Mouse (Mus musculus) bone marrow macrophage, adult 2 months (primary cell): ENCODE measurements around the gene Ece1. TPM values are rescaled to one million over a fixed set of nuclear protein-coding genes. Genes with fewer than 3 reads are reported as not detected.

ENCODE experiments used
- H3K27ac ChIP-seq: 2 replicates; pipeline ENCODE4 v1.5.1; 2012; ENCODE audit warnings: low read depth, low read length; ENCODE audit not compliant: insufficient read depth
- H3K4me1 ChIP-seq: 2 replicates; pipeline ENCODE4 v1.6.1; 2012; ENCODE audit warnings: low read length; ENCODE audit not compliant: control insufficient read depth, insufficient read depth
- H3K4me3 ChIP-seq: 2 replicates; pipeline ENCODE4 v1.5.1; 2012; ENCODE audit warnings: mild to moderate bottlenecking, low read length, moderate library complexity; ENCODE audit not compliant: insufficient read depth
- CTCF ChIP-seq: IDR thresholded peaks from 2 replicates; pipeline ENCODE4 v1.5.1; 2012; ENCODE audit warnings: low read depth, mild to moderate bottlenecking, low read length, moderate library complexity
- POLR2A ChIP-seq: IDR thresholded peaks from 2 replicates; pipeline ENCODE4 v1.6.1; 2012; ENCODE audit warnings: mild to moderate bottlenecking, low read depth, low read length, borderline replicate concordance
- polyA plus RNA-seq: library from polyadenylated mRNA; stranded (reverse); fragments of >200 nt; gene quantifications from 2 replicates; pipeline ENCODE4 v1.2.4, GENCODE M21; 2012; ENCODE audit not compliant: missing spikeins, insufficient read depth, insufficient read length

The Ece1 gene
- polyA plus RNA-seq, 1 experiment, result 18.3 TPM

DNA sequence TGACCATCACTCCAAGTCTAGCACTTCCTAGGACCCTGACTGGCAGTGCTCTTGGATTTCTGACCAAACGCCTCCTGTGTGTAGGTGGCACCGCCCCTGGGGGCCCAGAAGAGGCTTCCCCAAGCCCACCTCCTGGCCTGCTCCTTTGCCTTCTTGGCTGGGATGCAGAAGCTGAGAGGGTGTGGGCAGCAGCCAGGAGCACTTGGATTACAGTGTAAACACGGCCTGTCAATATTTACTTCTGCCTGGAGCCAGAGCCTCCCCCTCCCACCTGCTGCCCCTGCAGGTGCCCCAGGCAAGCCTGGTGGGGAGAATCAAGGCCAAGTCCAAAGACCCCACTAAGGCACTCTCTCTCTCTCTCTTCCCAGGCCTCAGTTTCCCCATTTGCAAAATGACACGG lies 5.2 kb downstream of the Ece1 start:
- no peak for TF ChIP-seq POLR2A
- no peak for TF ChIP-seq CTCF
- Histone ChIP-seq H3K4me3 (no peak overlapping the region), H3K27ac (no peak overlapping the region), H3K4me1 (peaks cover 14% of the 10 kb centered on the region)

- no peak for TF ChIP-seq CTCF
- TF ChIP-seq POLR2A, result no peak
- peaks cover 14% of the 10 kb centered on the region for H3K4me1 ChIP-seq
- no peak overlapping the region for H3K27ac ChIP-seq
- no peak overlapping the region for H3K4me3 ChIP-seq
Measured at GRCm38 (mm10) chr4:137867675-137868257, 5.7 kb downstream of the Ece1 start.

- H3K27ac ChIP-seq, result no peak overlapping the region
- no peak for TF ChIP-seq POLR2A
- TF ChIP-seq CTCF, result no peak
- no peak overlapping the region for H3K4me3 ChIP-seq
- peaks cover 14% of the 10 kb centered on the region for H3K4me1 ChIP-seq
Measured at GRCm38 (mm10) chr4:137869667-137870274, 7.7 kb downstream of the Ece1 start.

- peaks cover 10% of the 10 kb centered on the region for H3K4me1 ChIP-seq
- H3K27ac ChIP-seq, result no peak overlapping the region
- peak; percentile 29; the same call in 1 of the 2 replicates for TF ChIP-seq CTCF
- TF ChIP-seq POLR2A, result no peak
- no peak overlapping the region for H3K4me3 ChIP-seq
Measured at GRCm38 (mm10) chr4:137870979-137871378, 8.9 kb downstream of the Ece1 start.

DNA sequence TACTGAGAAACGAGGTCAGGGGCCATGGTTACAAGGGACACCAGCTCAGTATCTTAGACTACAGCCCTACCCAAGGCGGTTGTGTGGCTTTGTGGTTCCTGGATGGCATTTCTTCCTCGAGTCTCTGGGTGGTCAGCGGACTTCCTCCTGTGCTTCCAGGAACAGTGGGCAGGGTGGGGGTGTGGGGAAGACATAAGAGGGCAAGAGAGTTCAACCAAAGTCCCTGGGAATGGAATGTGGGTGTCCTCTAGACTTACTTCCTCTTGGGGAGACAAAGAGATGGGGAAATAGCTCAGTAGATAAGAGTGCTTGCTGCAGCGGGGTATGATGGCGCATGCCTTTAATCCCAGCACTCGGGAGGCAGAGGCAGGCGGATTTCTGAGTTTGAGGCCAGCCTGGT lies 9.4 kb downstream of the Ece1 start:
- H3K27ac ChIP-seq, result no peak overlapping the region
- no peak overlapping the region for H3K4me3 ChIP-seq
- TF ChIP-seq POLR2A (no peak), CTCF (no peak)
- H3K4me1 ChIP-seq, result peaks cover 8% of the 10 kb centered on the region

DNA sequence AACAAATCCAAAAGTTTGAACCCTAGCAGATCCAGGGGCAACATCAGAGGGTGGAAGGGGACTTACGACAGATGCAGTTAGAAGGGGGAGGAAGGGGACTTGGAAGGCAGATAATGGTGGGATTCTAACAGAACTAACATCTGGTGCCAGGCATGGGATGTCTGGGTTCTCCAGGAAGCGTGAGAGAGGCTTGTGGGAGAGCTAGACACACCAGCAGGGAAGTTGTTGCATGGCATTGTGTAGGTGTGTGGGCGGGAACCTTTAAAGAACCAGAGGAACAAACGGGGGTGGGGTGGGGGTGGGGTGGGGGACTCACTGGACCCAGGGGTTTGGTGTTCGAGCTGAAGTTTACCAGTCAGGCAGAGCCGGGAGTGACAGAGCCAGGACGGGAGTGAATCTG lies 12.3 kb downstream of the Ece1 start:
- no peak overlapping the region for H3K4me3 ChIP-seq
- no peak overlapping the region for H3K27ac ChIP-seq
- peaks cover 30% of the 10 kb centered on the region for H3K4me1 ChIP-seq
- TF ChIP-seq CTCF, result no peak
- no peak for TF ChIP-seq POLR2A

GRCm38 (mm10) chr4:137874826-137875225 lies 12.8 kb downstream of the Ece1 start:
- no peak overlapping the region for H3K27ac ChIP-seq
- peaks cover 32% of the 10 kb centered on the region for H3K4me1 ChIP-seq
- H3K4me3 ChIP-seq, result no peak overlapping the region
- TF ChIP-seq CTCF, result no peak
- no peak for TF ChIP-seq POLR2A

DNA sequence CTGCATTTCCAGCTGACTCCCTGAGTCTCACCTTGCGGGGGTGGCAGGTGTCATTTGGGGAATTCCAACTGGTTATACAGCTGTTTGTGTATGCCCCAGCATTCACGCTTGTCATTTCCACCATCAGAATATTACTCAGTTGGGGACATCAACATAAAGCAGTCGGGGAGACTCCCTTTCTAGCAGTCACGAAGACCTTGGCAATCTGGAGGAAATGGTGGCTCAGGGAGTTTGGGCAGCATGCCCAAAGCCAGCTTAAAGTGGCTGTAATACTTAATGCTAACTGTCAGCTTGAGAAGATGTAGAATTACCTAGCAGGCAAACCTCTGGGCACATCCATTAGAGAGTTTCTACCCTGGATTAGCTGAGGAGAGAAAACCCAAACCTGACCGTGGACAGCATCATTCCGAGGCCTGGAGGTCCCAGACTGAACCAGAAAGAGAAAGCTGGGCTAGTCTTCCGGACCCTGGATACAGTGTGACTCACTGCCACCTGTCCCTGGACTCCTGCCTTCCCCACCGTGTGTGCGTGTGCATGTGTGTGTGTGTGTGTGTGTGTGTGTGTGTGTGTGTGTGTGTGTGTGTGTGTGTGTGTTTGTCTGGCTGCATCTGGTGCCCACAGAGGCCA lies 13.5 kb downstream of the Ece1 start:
- H3K4me3 ChIP-seq, result no peak overlapping the region
- no peak overlapping the region for H3K27ac ChIP-seq
- TF ChIP-seq CTCF (no peak), POLR2A (no peak)
- peaks cover 39% of the 10 kb centered on the region for H3K4me1 ChIP-seq

- Histone ChIP-seq H3K4me1 (peaks cover 35% of the 10 kb centered on the region), H3K27ac (no peak overlapping the region)
Measured at GRCm38 (mm10) chr4:137876834-137877233, 14.8 kb downstream of the Ece1 start.

GRCm38 (mm10) chr4:137877432-137877881 lies 15.4 kb downstream of the Ece1 start:
- peaks cover 34% of the 10 kb centered on the region for H3K4me1 ChIP-seq
- H3K4me3 ChIP-seq, result no peak overlapping the region
- H3K27ac ChIP-seq, result no peak overlapping the region
- TF ChIP-seq POLR2A, result no peak
- no peak for TF ChIP-seq CTCF

More at GRCm38 (mm10) chr4:137876834-137877233, 14.8 kb downstream of the Ece1 start:
- H3K4me3 ChIP-seq, result no peak overlapping the region
- TF ChIP-seq POLR2A, result no peak
